Mouse (Mus musculus) small intestine, adult 2 months (tissue): ENCODE data around the gene Cacna1e. TPM values are rescaled to one million over a fixed set of nuclear protein-coding genes. Genes with fewer than 3 reads are reported as not detected.

ENCODE experiments used
- H3K27ac ChIP-seq: fragments of 200-500 bp; 2 replicates; pipeline ENCODE4 v1.5.1; 2012; ENCODE audit warnings: low read depth, low read length, control low read depth, inconsistent platforms; ENCODE audit not compliant: insufficient read depth
- H3K27me3 ChIP-seq: fragments of 200-500 bp; 2 replicates; pipeline ENCODE4 v1.6.1; 2012; ENCODE audit warnings: mild to moderate bottlenecking, moderate library complexity, low read length, inconsistent platforms; ENCODE audit not compliant: control insufficient read depth, insufficient read depth
- H3K36me3 ChIP-seq: fragments of 200-500 bp; 2 replicates; pipeline ENCODE4 v1.6.1; 2012; ENCODE audit warnings: mild to moderate bottlenecking, low read length, control low read depth, inconsistent platforms; ENCODE audit not compliant: control insufficient read depth, insufficient read depth
- H3K4me1 ChIP-seq: fragments of 200-500 bp; 2 replicates; pipeline ENCODE4 v1.6.1; 2012; ENCODE audit warnings: low read length, inconsistent platforms, mixed read lengths; ENCODE audit not compliant: control insufficient read depth, insufficient read depth, insufficient read length
- H3K4me3 ChIP-seq: fragments of 200-500 bp; 2 replicates; pipeline ENCODE4 v1.5.1; 2012; ENCODE audit warnings: low read depth, mild to moderate bottlenecking, control low read depth, inconsistent platforms, low read length, moderate library complexity
- CTCF ChIP-seq: fragments of 200-500 bp; IDR thresholded peaks from 2 replicates; pipeline ENCODE4 v1.5.1; 2012; ENCODE audit warnings: low read depth, mild to moderate bottlenecking, control low read depth, inconsistent platforms, low read length, moderate library complexity, mixed read lengths; ENCODE audit not compliant: insufficient replicate concordance, insufficient read length; ENCODE audit errors: extremely low read depth
- POLR2A ChIP-seq: fragments of 200-500 bp; IDR thresholded peaks from 2 replicates; pipeline ENCODE4 v1.6.1; 2012; ENCODE audit warnings: low read depth, mild to moderate bottlenecking, control low read depth, inconsistent platforms, low read length, moderate library complexity
- WGBS: fragments of 180-500 bp; shearing (Covaris S2); methylation state at CpG from one replicate; pipeline ENCODE4 v1.1.7; 2018; 5-methylcytosine and 5-hydroxymethylcytosine counted together
- polyA plus RNA-seq: library from polyadenylated mRNA; depleted of rRNA; stranded (reverse); fragments of >200 nt; gene quantifications from 2 replicates; pipeline ENCODE4 v1.2.3, GENCODE M21; 2012

The Cacna1e gene
- polyA plus RNA-seq, 1 experiment = 0.76 TPM

DNA sequence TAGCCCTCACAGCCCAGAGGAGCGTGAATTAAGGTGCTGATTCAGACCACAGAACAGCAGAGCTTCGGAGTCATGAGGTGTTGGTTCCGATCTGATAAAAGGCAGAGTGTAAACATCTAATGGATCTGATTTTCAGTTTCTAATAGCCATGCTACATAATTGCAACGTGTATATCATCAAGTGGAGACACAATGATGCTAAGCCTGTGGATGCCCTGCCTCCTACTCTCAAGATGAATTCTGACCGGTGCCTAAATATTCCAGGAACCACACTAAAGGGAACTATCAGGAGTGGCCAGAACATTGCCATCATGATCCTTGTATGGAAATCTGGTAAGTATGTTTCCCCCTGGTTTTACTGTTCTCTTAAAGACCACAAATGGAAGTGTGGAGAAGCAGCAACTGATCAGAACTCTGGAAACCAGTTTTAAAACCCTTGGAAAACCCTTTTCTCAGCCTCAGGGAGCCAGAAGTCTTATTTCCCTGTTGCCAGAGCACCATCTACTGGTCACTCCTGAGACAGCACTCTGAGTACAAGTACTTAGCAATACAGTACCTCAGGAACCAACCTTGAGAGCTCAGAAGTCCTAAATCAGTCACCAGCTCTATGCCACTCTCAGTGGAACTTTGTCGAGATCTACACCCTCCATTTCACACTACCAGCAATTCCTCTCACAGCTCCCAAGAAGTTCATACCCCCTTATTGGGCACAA, 154.9 kb downstream of the Cacna1e start:
- Histone ChIP-seq H3K27me3 (peaks cover 13% of the 10 kb centered on the region), H3K4me1 (no peaks in the 10 kb centered on the region), H3K27ac (no peak overlapping the region), H3K4me3 (no peak overlapping the region), H3K36me3 (no peaks in the 10 kb centered on the region)
- TF ChIP-seq CTCF = no peak
- TF ChIP-seq POLR2A = no peak
- WGBS = 50% methylated on average over 6 of the region's 6 CpGs

DNA sequence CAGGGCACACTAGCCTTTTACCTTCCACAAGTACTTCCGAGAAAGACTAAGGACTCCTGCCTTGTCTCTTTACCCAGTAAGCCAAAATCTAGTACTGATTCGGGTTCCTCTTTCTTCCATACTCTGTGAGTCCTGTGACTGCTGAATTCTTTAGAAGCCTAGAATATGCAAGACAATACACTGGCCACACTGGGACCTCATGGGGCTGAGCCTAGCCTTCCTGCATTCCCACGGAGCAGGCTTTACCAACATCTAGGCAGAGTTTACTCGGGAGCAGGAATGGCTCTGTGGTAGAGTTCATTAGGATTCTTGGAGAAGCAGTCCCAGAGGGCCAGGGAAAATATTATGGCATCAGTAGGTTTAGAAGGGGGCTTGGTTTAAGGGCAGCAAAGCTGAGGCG, 155.6 kb downstream of the Cacna1e start:
- H3K4me3 ChIP-seq = no peak overlapping the region
- no peak overlapping the region for H3K27ac ChIP-seq
- H3K4me1 ChIP-seq = no peaks in the 10 kb centered on the region
- peaks cover 13% of the 10 kb centered on the region for H3K27me3 ChIP-seq
- 41% methylated on average over 5 of the region's 5 CpGs for WGBS
- H3K36me3 ChIP-seq = no peaks in the 10 kb centered on the region
- TF ChIP-seq CTCF (no peak), POLR2A (no peak)

GRCm38 (mm10) chr1:154727696-154728095, 156.6 kb downstream of the Cacna1e start:
- Histone ChIP-seq H3K27ac (no peak overlapping the region), H3K4me1 (no peaks in the 10 kb centered on the region), H3K27me3 (peaks cover 13% of the 10 kb centered on the region), H3K4me3 (no peak overlapping the region), H3K36me3 (no peaks in the 10 kb centered on the region)
- TF ChIP-seq POLR2A = no peak
- TF ChIP-seq CTCF = no peak
- WGBS = 73% methylated on average over 8 of the region's 8 CpGs

GRCm38 (mm10) chr1:154726361-154727161, 157.7 kb downstream of the Cacna1e start:
- peaks cover 13% of the 10 kb centered on the region for H3K27me3 ChIP-seq
- peak overlapping the region; percentile 18; the same call in 1 of the 2 replicates for H3K4me3 ChIP-seq

GRCm38 (mm10) chr1:154725356-154726320, 158.7 kb downstream of the Cacna1e start:
- no peak for TF ChIP-seq POLR2A
- no peak for TF ChIP-seq CTCF
- peaks cover 13% of the 10 kb centered on the region for H3K27me3 ChIP-seq
- H3K4me1 ChIP-seq = no peaks in the 10 kb centered on the region
- 35% methylated on average over 35 of the region's 35 CpGs for WGBS
- H3K4me3 ChIP-seq = no peak overlapping the region
- no peaks in the 10 kb centered on the region for H3K36me3 ChIP-seq
- H3K27ac ChIP-seq = no peak overlapping the region

More at GRCm38 (mm10) chr1:154726361-154727161, 157.7 kb downstream of the Cacna1e start:
- no peaks in the 10 kb centered on the region for H3K4me1 ChIP-seq
- TF ChIP-seq POLR2A = no peak
- TF ChIP-seq CTCF = no peak
- 3% methylated on average over 45 of the region's 45 CpGs for WGBS
- no peak overlapping the region for H3K27ac ChIP-seq
- H3K36me3 ChIP-seq = no peaks in the 10 kb centered on the region

DNA sequence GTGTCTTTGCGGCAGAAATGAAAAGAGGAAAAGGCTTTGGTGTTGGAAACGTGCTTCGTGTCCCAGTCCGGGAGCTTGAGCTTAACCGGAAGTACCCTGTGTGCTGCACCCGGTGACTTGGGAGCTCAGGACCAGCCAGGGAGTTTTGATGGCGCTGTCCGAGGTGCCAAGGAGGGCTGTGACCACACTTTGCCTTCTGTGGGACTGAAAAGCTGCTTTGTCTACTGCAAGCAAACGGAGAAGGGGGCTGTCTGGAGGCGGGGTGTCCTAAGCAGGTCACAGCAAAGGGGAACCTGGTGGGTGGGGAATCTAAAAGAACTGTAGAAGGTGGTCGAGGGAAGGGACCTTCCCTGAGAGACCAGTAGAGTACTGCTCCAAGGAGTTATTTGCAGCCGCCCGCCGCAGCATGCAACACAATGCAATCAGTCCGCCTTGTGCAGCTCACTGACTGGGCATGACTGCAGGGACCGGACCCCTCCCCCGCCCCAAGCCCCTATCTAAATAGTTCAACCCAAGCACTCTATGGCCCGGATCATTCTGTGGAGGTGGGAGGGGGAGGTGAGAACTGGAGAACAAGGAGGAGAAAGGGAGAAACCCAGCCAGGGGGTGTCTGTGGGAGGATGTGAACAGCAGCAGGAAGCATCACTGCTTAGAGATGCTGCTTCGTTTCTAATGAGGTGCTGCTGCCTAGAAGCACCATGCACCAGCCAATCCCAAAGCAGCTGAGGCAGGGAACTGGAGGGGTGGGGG, 160.6 kb downstream of the Cacna1e start:
- peaks cover 12% of the 10 kb centered on the region for H3K27me3 ChIP-seq
- no peak overlapping the region for H3K4me3 ChIP-seq
- WGBS = 9% methylated on average over 19 of the region's 19 CpGs
- H3K4me1 ChIP-seq = no peaks in the 10 kb centered on the region
- no peak for TF ChIP-seq CTCF
- no peak for TF ChIP-seq POLR2A
- H3K27ac ChIP-seq = no peak overlapping the region
- H3K36me3 ChIP-seq = no peaks in the 10 kb centered on the region
